8 mouse cellular contexts compared by ENCODE assay signal in the genomic region with DNA sequence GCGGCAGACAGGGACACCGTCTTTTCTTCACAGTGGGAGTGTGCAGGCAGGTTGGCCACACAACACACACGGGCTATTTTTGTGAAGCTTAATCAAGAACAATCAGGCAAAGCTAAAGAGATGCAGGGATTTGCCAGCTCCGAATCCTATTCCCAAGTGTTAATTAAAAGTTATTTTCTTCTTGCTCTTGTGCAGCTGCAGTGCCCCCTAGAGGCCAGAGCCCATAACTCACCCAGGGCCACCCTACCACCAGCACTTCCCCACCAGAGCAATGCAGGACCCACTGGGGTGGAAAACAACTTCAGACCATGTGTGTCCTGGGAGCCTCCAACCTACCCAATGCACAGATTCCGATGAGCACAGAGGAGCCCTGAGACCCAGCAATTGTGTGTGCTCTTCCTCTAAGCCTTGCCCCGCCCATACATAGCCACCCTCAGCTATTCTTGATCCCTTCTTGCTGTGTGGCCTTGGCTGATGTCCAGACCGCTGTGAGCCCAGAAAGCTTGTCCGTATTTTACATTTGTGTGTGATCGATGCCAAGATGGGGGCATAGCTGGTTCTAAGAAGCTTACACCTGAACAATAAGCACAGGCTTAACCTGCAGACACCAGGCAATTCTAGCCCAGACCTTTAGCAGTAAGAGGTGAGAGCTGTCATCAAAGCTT.
A peak's percentile ranks its signal among the peaks of the same experiment; 100 is the strongest.
DNase-seq lines count a peak whose midpoint lies in the region; ATAC-seq and TF ChIP-seq lines count a peak whose summit lies in the region.

No protein-coding gene starts in this region.

- no peaks in the 10 kb centered on the region for H3K36me3 ChIP-seq in hindbrain, embryonic 10.5 days
- H3K36me3 ChIP-seq in hindbrain, embryonic 16.5 days (ENCODE audit: control insufficient read depth, insufficient read depth, low read length) = no peaks in the 10 kb centered on the region
- H3K36me3 ChIP-seq in G1E (replicated peaks) = no peaks in the 10 kb centered on the region
- H3K36me3 ChIP-seq in midbrain, postnatal 0 days (ENCODE audit: insufficient read depth, low read length) = peaks cover 3% of the 10 kb centered on the region; the same call in 1 of the 2 replicates

- H3K27me3 ChIP-seq in hindbrain, embryonic 10.5 days (ENCODE audit: insufficient read depth, poor library complexity, severe bottlenecking) = peaks cover 4% of the 10 kb centered on the region; the same call in 1 of the 2 replicates
- H3K27me3 ChIP-seq in hindbrain, embryonic 16.5 days (replicated peaks; ENCODE audit: control insufficient read depth, insufficient read depth, low read length) = no peaks in the 10 kb centered on the region
- no peaks in the 10 kb centered on the region for H3K27me3 ChIP-seq in G1E (ENCODE audit: insufficient read depth, low read length)
- no peaks in the 10 kb centered on the region for H3K27me3 ChIP-seq in midbrain, postnatal 0 days (ENCODE audit: insufficient read depth, low read length)

- H3K9me3 ChIP-seq in hindbrain, embryonic 10.5 days = no peaks in the 10 kb centered on the region
- H3K9me3 ChIP-seq in hindbrain, embryonic 16.5 days (ENCODE audit: control insufficient read depth, low read length) = no peaks in the 10 kb centered on the region
- H3K9me3 ChIP-seq in G1E (replicated peaks) = no peaks in the 10 kb centered on the region
- H3K9me3 ChIP-seq in midbrain, postnatal 0 days (ENCODE audit: low read length) = no peaks in the 10 kb centered on the region

- no peak overlapping the region for H3K4me3 ChIP-seq in hindbrain, embryonic 10.5 days
- no peak overlapping the region for H3K4me3 ChIP-seq in hindbrain, embryonic 16.5 days (ENCODE audit: low read length)
- no peak overlapping the region for H3K4me3 ChIP-seq in G1E (ENCODE audit: low read depth, low read length)
- no peak overlapping the region for H3K4me3 ChIP-seq in midbrain, postnatal 0 days (ENCODE audit: low read depth, low read length)

- H3K4me2 ChIP-seq in hindbrain, embryonic 16.5 days (ENCODE audit: low read length) = no peak overlapping the region
- no peak overlapping the region for H3K4me2 ChIP-seq in midbrain, postnatal 0 days (ENCODE audit: low read depth, low read length, poor library complexity, severe bottlenecking)

- H3K4me1 ChIP-seq in hindbrain, embryonic 10.5 days (replicated peaks) = 0 out of 2 replicates have a peak, but pooled peaks cover 3% of the 10 kb centered on the region
- H3K4me1 ChIP-seq in hindbrain, embryonic 16.5 days (ENCODE audit: control insufficient read depth, insufficient read depth, low read depth, low read length) = no peaks in the 10 kb centered on the region
- H3K4me1 ChIP-seq in G1E (ENCODE audit: insufficient read depth, low read depth, low read length) = no peaks in the 10 kb centered on the region
- H3K4me1 ChIP-seq in midbrain, postnatal 0 days (ENCODE audit: insufficient read depth, low read length) = no peaks in the 10 kb centered on the region

- H3K27ac ChIP-seq in hindbrain, embryonic 10.5 days = no peak overlapping the region
- no peak overlapping the region for H3K27ac ChIP-seq in hindbrain, embryonic 16.5 days (ENCODE audit: low read depth, low read length)
- H3K27ac ChIP-seq in midbrain, postnatal 0 days (ENCODE audit: low read depth, low read length) = no peak overlapping the region

- 76% methylated on average over 9 of the region's 9 CpGs for WGBS in hindbrain, embryonic 10.5 days
- WGBS in hindbrain, embryonic 16.5 days = 61% methylated on average over 9 of the region's 9 CpGs
- 56% methylated on average over 9 of the region's 9 CpGs for WGBS in midbrain, postnatal 0 days

- TF ChIP-seq CTCF in G1E (IDR thresholded peaks at IDR 0.05; ENCODE audit: low read depth, low read length) = 0 out of 2 replicates have a peak, but pooled peaks have one; percentile 18
- peak; percentile 67 for TF ChIP-seq CTCF in midbrain, postnatal 0 days (IDR thresholded peaks at IDR 0.05)

- H3K9ac ChIP-seq in hindbrain, embryonic 16.5 days (ENCODE audit: low read depth, low read length) = no peak overlapping the region
- no peak overlapping the region for H3K9ac ChIP-seq in midbrain, postnatal 0 days (replicated peaks; ENCODE audit: low read length, poor library complexity, severe bottlenecking)

- peak; percentile 52 for DNase-seq in hindbrain, embryonic 10.5 days (ENCODE audit: low spot score)
- DNase-seq in 3T3-L1 (ENCODE audit: low read depth, low spot score) (peak; percentile 59), G1E (ENCODE audit: low spot score) (no peak)
- DNase-seq in cerebellum, adult 9-10 months = peak; percentile 38
- DNase-seq in kidney, postnatal 4 days = peak; percentile 73 to 74
- peak; percentile 37 for DNase-seq in midbrain, postnatal 0 days (ENCODE audit: low spot score)
- no peak for DNase-seq in gastrocnemius, postnatal 4 days (ENCODE audit: low spot score in 2 of 2)

- no peak for ATAC-seq in hindbrain, embryonic 16.5 days
- no peak for ATAC-seq in G1E (ENCODE audit: extremely low read depth, insufficient number of reproducible peaks, low FRiP score, poor library complexity, severe bottlenecking)
- no peak for ATAC-seq in midbrain, postnatal 0 days (ENCODE audit: low FRiP score)

Comparison
In these comparisons a context has a peak if more than half of its experiments do, and no peak if none do; other contexts are left out.
1. DNase-seq: peak in hindbrain, embryonic 10.5 days (single experiment), 3T3-L1 (single experiment), cerebellum, adult 9-10 months (single experiment), kidney, postnatal 4 days (2 of 2) and midbrain, postnatal 0 days (single experiment); none in G1E (single experiment) and gastrocnemius, postnatal 4 days (0 of 2).